In genomic region chr13:101161768-101162167, GRCm38 (mm10) we compare ENCODE assay signal across 12 mouse cellular contexts.
DNase-seq lines count a peak whose midpoint lies in the region; ATAC-seq and TF ChIP-seq lines count a peak whose summit lies in the region.
"Had no signal": no experiment of that assay in that cellular context is flagged by ENCODE, and none has a peak within 500 bp of the region (broad histone marks: within the 10 kb centered on the region; RNA-seq: fewer than 3 reads in every experiment).

No protein-coding gene starts in this region.

- no peaks in the 10 kb centered on the region for H3K9me3 ChIP-seq in kidney, embryonic 16.5 days (ENCODE audit: low read length)
- H3K9me3 ChIP-seq in midbrain, embryonic 11.5 days (ENCODE audit: control insufficient read depth, low read length): no peaks in the 10 kb centered on the region
- H3K9me3 ChIP-seq: embryonic facial prominence, embryonic 13.5 days; limb, embryonic 13.5 days had no signal

- ATAC-seq in cerebellum, adult (ENCODE audit: insufficient number of reproducible peaks, low FRiP score, low TSS enrichment): no peak
- no peak for ATAC-seq in kidney, embryonic 16.5 days (ENCODE audit: low FRiP score, low TSS enrichment)
- no peak for ATAC-seq in midbrain, embryonic 11.5 days (ENCODE audit: low FRiP score)
- ATAC-seq: inflammation-experienced regulatory T-cells, adult 6 months had no signal

- H3K4me2 ChIP-seq in kidney, embryonic 16.5 days (replicated peaks; ENCODE audit: low read depth, low read length): no peak overlapping the region
- H3K4me2 ChIP-seq in midbrain, embryonic 11.5 days: no peak overlapping the region
- H3K4me2 ChIP-seq: embryonic facial prominence, embryonic 13.5 days; limb, embryonic 13.5 days had no signal

- H3K27me3 ChIP-seq in kidney, embryonic 16.5 days (ENCODE audit: insufficient read depth, low read length): no peaks in the 10 kb centered on the region
- H3K27me3 ChIP-seq in midbrain, embryonic 11.5 days (ENCODE audit: control insufficient read depth, insufficient read depth, low read length): no peaks in the 10 kb centered on the region
- H3K27me3 ChIP-seq: embryonic facial prominence, embryonic 13.5 days; limb, embryonic 13.5 days had no signal

- TF ChIP-seq CTCF in cortical plate, adult 2 months (IDR thresholded peaks at IDR 0.05; ENCODE audit: extremely low read depth, insufficient read depth, low read length): peak; percentile 11; the same call in 1 of the 2 replicates

- no peaks in the 10 kb centered on the region for H3K4me1 ChIP-seq in kidney, embryonic 16.5 days (ENCODE audit: insufficient read depth, low read length)
- H3K4me1 ChIP-seq in cortical plate, adult 2 months (ENCODE audit: control insufficient read depth, insufficient read depth, low read length): no peaks in the 10 kb centered on the region; the same call in 1 of the 2 replicates
- no peaks in the 10 kb centered on the region for H3K4me1 ChIP-seq in midbrain, embryonic 11.5 days (ENCODE audit: control insufficient read depth, insufficient read depth, low read length)
- H3K4me1 ChIP-seq: embryonic facial prominence, embryonic 13.5 days had no signal

- 73% methylated on average over 2 of the region's 2 CpGs for WGBS in kidney, embryonic 16.5 days
- 67% methylated on average over 2 of the region's 2 CpGs for WGBS in midbrain, embryonic 11.5 days

- H3K36me3 ChIP-seq in kidney, embryonic 16.5 days (ENCODE audit: insufficient read depth, low read length): no peaks in the 10 kb centered on the region
- no peaks in the 10 kb centered on the region for H3K36me3 ChIP-seq in midbrain, embryonic 11.5 days (ENCODE audit: control insufficient read depth, insufficient read depth, low read length)
- H3K36me3 ChIP-seq: embryonic facial prominence, embryonic 13.5 days; limb, embryonic 13.5 days had no signal

- DNase-seq in cerebellum, adult 11 months: peak; percentile 1
- DNase-seq in kidney, adult 18-20 months: peak; percentile 19
- DNase-seq in 416B (ENCODE audit: low read depth): peak; percentile 27
- no peak for DNase-seq in left cerebral cortex, postnatal 14 days (ENCODE audit: low spot score in 2 of 2)
- DNase-seq in midbrain, embryonic 11.5 days (ENCODE audit: low spot score, missing footprints): no peak
- DNase-seq: gastrocnemius, postnatal 25 days had no signal

- TF ChIP-seq POLR2A in cortical plate, adult 2 months (IDR thresholded peaks at IDR 0.05; ENCODE audit: extremely low read depth, insufficient read depth, low read length): no peak

- intact Hi-C loops in left cerebral cortex, postnatal 14 days (cut with DNase I): no loop called here

- no peak overlapping the region for H3K4me3 ChIP-seq in kidney, embryonic 16.5 days (ENCODE audit: low read length)
- no peak overlapping the region for H3K4me3 ChIP-seq in cortical plate, adult 2 months (ENCODE audit: insufficient read depth, low read length)
- no peak overlapping the region for H3K4me3 ChIP-seq in midbrain, embryonic 11.5 days (ENCODE audit: low read depth, low read length)
- H3K4me3 ChIP-seq: embryonic facial prominence, embryonic 13.5 days; limb, embryonic 13.5 days had no signal

- H3K27ac ChIP-seq in kidney, embryonic 16.5 days (ENCODE audit: low read length): no peak overlapping the region
- no peak overlapping the region for H3K27ac ChIP-seq in cortical plate, adult 2 months (ENCODE audit: insufficient read depth, low read length)
- no peak overlapping the region for H3K27ac ChIP-seq in midbrain, embryonic 11.5 days (ENCODE audit: low read depth, low read length)
- H3K27ac ChIP-seq: embryonic facial prominence, embryonic 13.5 days; limb, embryonic 13.5 days had no signal

- H3K9ac ChIP-seq in kidney, embryonic 16.5 days (replicated peaks; ENCODE audit: low read length): no peak overlapping the region
- H3K9ac ChIP-seq in midbrain, embryonic 11.5 days (ENCODE audit: low read length): no peak overlapping the region
- H3K9ac ChIP-seq: embryonic facial prominence, embryonic 13.5 days; limb, embryonic 13.5 days had no signal

Comparison
In these comparisons a context has a peak if more than half of its experiments do, and no peak if none do; other contexts are left out.
1. DNase-seq: peak in cerebellum, adult 11 months (single experiment), kidney, adult 18-20 months (single experiment) and 416B (single experiment); none in left cerebral cortex, postnatal 14 days (0 of 2) and midbrain, embryonic 11.5 days (single experiment).